Mouse (Mus musculus): Measurements from ENCODE around the gene Capn10.
A peak's percentile ranks its signal among the peaks of the same experiment; 100 is the strongest.

GRCm38 (mm10) chr1:92949426-92949825, 15.2 kb downstream of the Capn10 start:
- TF ChIP-seq CTCF (IDR thresholded peaks at IDR 0.05; ENCODE audit: extremely low read depth, insufficient read length, insufficient replicate concordance, low read depth, low read length) (peak; percentile 60; the same call in 1 of the 2 replicates), POLR2A (IDR thresholded peaks at IDR 0.05; ENCODE audit: low read depth, low read length) (no peak; the same call in 1 of the 2 replicates)

Measured in small intestine, adult 2 months (tissue).